Mouse (Mus musculus): ENCODE data around the gene Cdc42ep4. TPM values are rescaled to one million over a fixed set of nuclear protein-coding genes. Genes with fewer than 3 reads are reported as not detected.

Gene Cdc42ep4
- total and polyA plus RNA-seq, 2 experiments from 2014 or later, result 75.4 to 102 TPM

DNA sequence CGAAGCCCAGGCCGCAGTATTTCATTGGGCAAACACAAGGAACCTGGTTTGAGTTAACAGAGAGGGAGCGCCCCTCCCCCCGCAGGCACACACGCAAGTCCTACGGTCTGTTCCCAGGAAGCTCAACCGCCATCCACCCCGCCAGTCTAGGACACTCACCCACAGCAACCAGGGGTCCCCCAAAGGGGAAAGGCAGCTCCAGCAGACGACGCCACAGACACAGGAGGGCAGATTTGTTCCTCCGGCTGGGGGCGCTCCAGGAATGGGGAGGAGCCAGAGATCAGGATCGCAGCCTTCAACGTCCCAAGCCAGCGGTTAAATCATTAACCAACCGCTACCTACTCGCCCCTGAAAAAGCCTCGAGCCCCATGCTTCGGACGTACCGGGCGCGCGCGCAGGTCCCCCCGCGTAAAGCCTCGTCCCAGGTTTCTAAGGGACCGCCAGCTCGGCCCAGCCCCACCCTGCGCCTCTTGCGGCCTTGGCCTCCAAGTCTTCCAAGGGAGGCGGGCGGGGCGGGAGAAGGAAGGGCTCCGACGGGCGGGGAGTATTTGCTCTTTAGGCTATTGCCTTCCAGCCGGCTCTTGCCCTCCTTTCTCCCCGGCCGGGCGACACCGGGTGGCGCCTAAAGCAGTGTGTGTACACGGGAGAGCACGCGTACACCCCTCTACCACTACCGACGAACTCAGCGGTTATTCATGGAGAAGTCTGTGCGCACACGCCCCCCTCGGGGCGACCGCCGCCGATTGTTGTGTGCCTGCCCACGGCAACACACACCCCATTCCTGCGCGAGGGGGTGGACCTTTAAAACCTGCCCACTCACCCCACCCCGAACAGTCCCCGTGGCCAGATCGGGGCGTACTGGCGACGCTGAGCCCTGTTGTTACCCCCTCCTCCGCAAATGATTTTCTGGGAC is 854 bp downstream of the Cdc42ep4 start:
- Histone ChIP-seq H3K27me3 (ENCODE audit: insufficient read depth, low read length) (no peaks in the 10 kb centered on the region), H3K9me3 (ENCODE audit: low read length) (no peaks in the 10 kb centered on the region), H3K4me1 (ENCODE audit: insufficient read depth) (peaks cover 21% of the 10 kb centered on the region), H3K4me2 (ENCODE audit: low read depth) (peak overlapping the region; percentile 85), H3K36me3 (ENCODE audit: insufficient read depth) (peaks cover 8% of the 10 kb centered on the region), H3K4me3 (ENCODE audit: low read depth, low read length) (peak overlapping the region; percentile 96), H3K9ac (peak overlapping the region; percentile 93), H3K27ac (ENCODE audit: low read depth, low read length) (peak overlapping the region; percentile 94)
- WGBS, result 3% methylated on average over 66 of the region's 67 CpGs
- peak; percentile 64 for TF ChIP-seq CTCF (IDR thresholded peaks at IDR 0.05; ENCODE audit: low read depth)
- ATAC-seq (peak; percentile 47), DNase-seq (peak; percentile 80)

DNA sequence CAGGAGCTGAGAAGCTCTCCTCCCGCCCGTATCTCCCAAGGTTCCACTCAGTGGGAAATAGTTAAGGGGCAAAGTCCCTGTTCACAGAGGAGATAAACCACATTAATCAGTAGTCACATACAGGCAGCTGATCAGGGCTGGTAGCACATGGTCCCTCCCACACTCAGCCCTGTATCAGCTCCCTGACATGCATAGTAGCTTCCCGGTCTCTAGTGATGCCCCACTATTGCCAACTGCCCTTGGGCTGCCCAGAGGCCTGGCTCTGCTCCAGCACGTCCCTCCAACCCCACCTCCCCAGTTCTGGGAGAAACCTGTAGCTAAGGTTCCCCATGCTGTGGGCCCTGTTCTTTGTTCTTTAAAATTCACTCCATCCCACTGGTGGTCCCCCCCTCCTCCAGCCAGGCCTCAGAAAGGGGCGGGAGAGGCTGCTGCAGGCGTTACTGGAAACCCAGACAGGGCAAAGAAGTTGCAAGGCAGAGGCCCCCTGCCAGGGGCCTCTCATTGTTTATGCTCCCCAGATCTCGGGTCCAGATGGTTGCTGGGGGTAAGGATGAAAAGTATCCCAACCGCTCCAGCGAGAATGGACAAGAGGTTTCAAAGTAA is 1.8 kb downstream of the Cdc42ep4 start:
- peaks cover 21% of the 10 kb centered on the region for H3K4me1 ChIP-seq (ENCODE audit: insufficient read depth)
- H3K36me3 ChIP-seq (ENCODE audit: insufficient read depth), result peaks cover 8% of the 10 kb centered on the region
- H3K4me2 ChIP-seq (ENCODE audit: low read depth), result peak overlapping the region; percentile 85
- peak overlapping the region; percentile 93 for H3K9ac ChIP-seq
- TF ChIP-seq CTCF (IDR thresholded peaks at IDR 0.05; ENCODE audit: low read depth), result no peak
- no peaks in the 10 kb centered on the region for H3K27me3 ChIP-seq (ENCODE audit: insufficient read depth, low read length)
- DNase-seq, result peak; percentile 45
- no peak for ATAC-seq
- WGBS, result 3% methylated on average over 9 of the region's 9 CpGs
- H3K4me3 ChIP-seq (ENCODE audit: low read depth, low read length), result peak overlapping the region; percentile 96
- H3K27ac ChIP-seq (ENCODE audit: low read depth, low read length), result peak overlapping the region; percentile 94
- no peaks in the 10 kb centered on the region for H3K9me3 ChIP-seq (ENCODE audit: low read length)

DNA sequence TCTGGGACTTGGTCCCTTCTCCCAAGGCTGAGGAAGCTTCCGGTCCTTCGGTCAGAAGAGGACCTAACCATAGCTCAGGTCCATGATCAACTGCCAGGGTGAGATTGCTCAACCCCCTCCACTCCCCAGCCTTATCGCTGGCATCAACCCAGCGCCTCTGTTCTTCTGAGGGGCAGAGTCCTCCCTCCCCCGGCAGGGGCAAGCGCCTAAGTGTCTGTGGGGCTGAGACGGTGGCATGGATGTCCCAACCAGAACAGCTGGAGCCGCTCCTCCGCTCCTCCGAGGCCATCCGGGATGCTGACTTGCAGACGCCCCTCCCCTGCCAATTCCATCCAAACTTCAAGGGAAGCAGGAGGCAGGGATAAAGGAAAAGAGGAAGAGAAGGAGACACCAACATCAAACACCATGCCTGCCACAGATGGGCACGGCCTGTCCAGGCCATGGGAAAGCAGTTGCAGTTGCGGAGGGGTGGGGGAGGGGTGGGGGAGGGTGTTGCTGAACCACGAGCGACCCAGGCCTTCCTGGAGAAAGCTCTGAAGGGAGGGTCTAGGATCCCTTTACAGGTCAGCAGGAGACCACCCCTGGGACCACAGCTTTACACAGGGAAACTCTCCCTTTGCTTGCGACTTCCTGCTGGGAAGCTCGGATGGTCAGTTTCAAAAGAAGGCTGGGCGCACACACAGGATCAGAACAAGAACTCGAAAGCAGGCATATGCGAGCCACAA is 2.7 kb downstream of the Cdc42ep4 start:
- no peak for ATAC-seq
- TF ChIP-seq CTCF (IDR thresholded peaks at IDR 0.05; ENCODE audit: low read depth), result no peak
- peak overlapping the region; percentile 96 for H3K4me3 ChIP-seq (ENCODE audit: low read depth, low read length)
- no peak for DNase-seq
- no peaks in the 10 kb centered on the region for H3K27me3 ChIP-seq (ENCODE audit: insufficient read depth, low read length)
- peak overlapping the region; percentile 93 for H3K9ac ChIP-seq
- WGBS, result 11% methylated on average over 21 of the region's 21 CpGs
- peak overlapping the region; percentile 85 for H3K4me2 ChIP-seq (ENCODE audit: low read depth)
- H3K27ac ChIP-seq (ENCODE audit: low read depth, low read length), result peak overlapping the region; percentile 94; the same call in 1 of the 2 replicates
- peaks cover 21% of the 10 kb centered on the region for H3K4me1 ChIP-seq (ENCODE audit: insufficient read depth)
- H3K9me3 ChIP-seq (ENCODE audit: low read length), result no peaks in the 10 kb centered on the region
- H3K36me3 ChIP-seq (ENCODE audit: insufficient read depth), result peaks cover 10% of the 10 kb centered on the region

DNA sequence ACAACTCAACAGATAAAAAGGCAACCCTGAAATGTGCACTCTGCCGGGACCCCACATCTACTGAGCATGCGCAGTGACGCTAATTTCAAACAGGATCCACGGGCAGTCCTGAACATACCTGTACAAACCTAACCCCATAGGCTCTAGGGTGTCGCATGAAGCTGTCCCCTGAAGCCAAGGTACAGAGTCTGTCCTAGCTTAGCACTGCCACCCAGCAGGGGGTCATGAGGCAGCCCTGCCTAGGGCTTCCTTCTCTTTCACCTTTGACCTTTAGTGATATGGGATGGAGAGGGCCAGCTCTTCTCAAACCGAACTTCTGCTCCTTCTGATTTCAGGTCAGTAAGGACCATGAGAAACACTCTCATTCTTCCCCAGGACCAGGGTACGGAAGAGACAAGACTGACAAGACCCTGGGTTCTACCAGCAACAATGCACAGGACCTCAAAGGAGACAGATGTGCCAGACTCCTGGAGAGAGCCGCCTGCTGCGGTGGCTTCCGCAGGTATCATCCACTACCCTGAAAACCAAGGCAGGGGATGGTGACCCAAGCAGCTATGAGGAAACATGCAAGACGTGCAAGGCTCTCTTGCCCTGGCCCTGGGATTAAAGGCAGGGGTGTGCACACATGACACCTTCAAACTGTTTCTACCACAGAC is 3.8 kb downstream of the Cdc42ep4 start:
- ATAC-seq, result no peak
- Histone ChIP-seq H3K27ac (ENCODE audit: low read depth, low read length) (0 out of 2 replicates have a peak overlapping the region, but pooled peaks have one; percentile 6), H3K4me1 (ENCODE audit: insufficient read depth) (peaks cover 21% of the 10 kb centered on the region), H3K4me3 (ENCODE audit: low read depth, low read length) (no peak overlapping the region), H3K4me2 (ENCODE audit: low read depth) (peak overlapping the region; percentile 85; the same call in 1 of the 2 replicates), H3K27me3 (ENCODE audit: insufficient read depth, low read length) (no peaks in the 10 kb centered on the region), H3K9me3 (ENCODE audit: low read length) (no peaks in the 10 kb centered on the region), H3K36me3 (ENCODE audit: insufficient read depth) (peaks cover 13% of the 10 kb centered on the region), H3K9ac (no peak overlapping the region)
- DNase-seq, result no peak
- 82% methylated on average over 11 of the region's 11 CpGs for WGBS
- no peak for TF ChIP-seq CTCF (IDR thresholded peaks at IDR 0.05; ENCODE audit: low read depth)

DNA sequence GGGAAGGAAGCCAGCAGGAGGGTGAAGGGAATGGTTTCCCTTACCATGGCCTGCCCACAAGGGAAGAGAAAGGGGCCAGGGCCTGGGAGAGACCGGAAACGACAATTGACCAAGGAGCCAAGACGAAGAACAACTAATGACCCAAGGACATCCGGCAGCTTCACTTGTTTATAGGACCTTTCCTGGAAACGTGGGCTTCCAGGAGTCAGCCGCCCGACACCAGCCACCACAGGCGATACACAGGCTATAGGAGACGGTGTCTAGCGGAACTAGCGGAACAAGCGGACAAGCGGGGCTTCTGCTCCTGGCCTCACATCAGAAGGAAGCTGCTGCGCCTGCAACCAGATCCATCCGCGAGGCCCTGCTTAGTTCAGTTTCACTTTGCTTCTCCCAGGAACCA is 4.6 kb downstream of the Cdc42ep4 start:
- H3K4me2 ChIP-seq (ENCODE audit: low read depth), result no peak overlapping the region
- H3K27me3 ChIP-seq (ENCODE audit: insufficient read depth, low read length), result no peaks in the 10 kb centered on the region
- no peak overlapping the region for H3K27ac ChIP-seq (ENCODE audit: low read depth, low read length)
- H3K36me3 ChIP-seq (ENCODE audit: insufficient read depth), result peaks cover 13% of the 10 kb centered on the region
- DNase-seq (peak; percentile 21), ATAC-seq (no peak)
- peaks cover 19% of the 10 kb centered on the region for H3K4me1 ChIP-seq (ENCODE audit: insufficient read depth)
- no peak overlapping the region for H3K4me3 ChIP-seq (ENCODE audit: low read depth, low read length)
- H3K9me3 ChIP-seq (ENCODE audit: low read length), result no peaks in the 10 kb centered on the region
- WGBS, result 66% methylated on average over 16 of the region's 16 CpGs
- H3K9ac ChIP-seq, result no peak overlapping the region
- no peak for TF ChIP-seq CTCF (IDR thresholded peaks at IDR 0.05; ENCODE audit: low read depth)

DNA sequence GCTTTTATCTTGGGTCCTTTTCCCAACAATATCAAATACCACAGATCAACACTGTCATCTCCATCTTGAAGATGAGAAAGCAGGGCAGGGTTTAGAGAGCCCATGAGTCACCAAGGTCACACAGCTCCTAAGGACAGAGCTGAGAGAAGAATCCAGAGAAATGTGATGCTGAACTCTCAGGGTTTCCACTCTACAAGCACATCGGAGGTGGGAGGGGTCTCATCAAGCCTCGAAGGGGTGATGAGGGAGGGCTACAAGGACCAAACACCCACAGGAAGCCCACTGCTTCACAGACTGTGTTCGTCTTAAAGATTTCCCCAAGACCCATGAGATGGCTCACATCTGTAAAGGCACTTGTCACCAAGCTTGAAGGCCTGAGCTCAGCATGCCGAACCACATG is 5.7 kb downstream of the Cdc42ep4 start:
- TF ChIP-seq CTCF (IDR thresholded peaks at IDR 0.05; ENCODE audit: low read depth), result no peak
- H3K4me1 ChIP-seq (ENCODE audit: insufficient read depth), result peaks cover 17% of the 10 kb centered on the region
- no peak overlapping the region for H3K27ac ChIP-seq (ENCODE audit: low read depth, low read length)
- H3K9me3 ChIP-seq (ENCODE audit: low read length), result no peaks in the 10 kb centered on the region
- no peak overlapping the region for H3K4me3 ChIP-seq (ENCODE audit: low read depth, low read length)
- WGBS, result 79% methylated on average over 4 of the region's 4 CpGs
- DNase-seq, result no peak
- no peaks in the 10 kb centered on the region for H3K27me3 ChIP-seq (ENCODE audit: insufficient read depth, low read length)
- no peak for ATAC-seq
- H3K9ac ChIP-seq, result no peak overlapping the region
- peaks cover 13% of the 10 kb centered on the region for H3K36me3 ChIP-seq (ENCODE audit: insufficient read depth)
- no peak overlapping the region for H3K4me2 ChIP-seq (ENCODE audit: low read depth)

Data from forebrain, postnatal 0 days (tissue).